Mouse (Mus musculus) heart, postnatal 14 days (tissue): ENCODE data around the gene Fam189b. TPM values are rescaled to one million over a fixed set of nuclear protein-coding genes. Genes with fewer than 3 reads are reported as not detected.

Experiments
- DNase-seq, 2 experiments: peaks; one replicate each; pipeline ENCODE4 v3.0.0; 2021 to 2022
- intact Hi-C: fragments of 180-260 bp; cut with DNase I; formaldehyde crosslinking; loops from one replicate; pipeline ENCODE4 v1.15.1; 2025
- total RNA-seq, 2 experiments: library from RNA; stranded (reverse); gene quantifications; 2 replicates each; pipeline ENCODE4 v1.2.3; 2021

Fam189b gene
- total RNA-seq, 2 experiments from 2014 or later: 7.1 to 7.6 TPM

DNA sequence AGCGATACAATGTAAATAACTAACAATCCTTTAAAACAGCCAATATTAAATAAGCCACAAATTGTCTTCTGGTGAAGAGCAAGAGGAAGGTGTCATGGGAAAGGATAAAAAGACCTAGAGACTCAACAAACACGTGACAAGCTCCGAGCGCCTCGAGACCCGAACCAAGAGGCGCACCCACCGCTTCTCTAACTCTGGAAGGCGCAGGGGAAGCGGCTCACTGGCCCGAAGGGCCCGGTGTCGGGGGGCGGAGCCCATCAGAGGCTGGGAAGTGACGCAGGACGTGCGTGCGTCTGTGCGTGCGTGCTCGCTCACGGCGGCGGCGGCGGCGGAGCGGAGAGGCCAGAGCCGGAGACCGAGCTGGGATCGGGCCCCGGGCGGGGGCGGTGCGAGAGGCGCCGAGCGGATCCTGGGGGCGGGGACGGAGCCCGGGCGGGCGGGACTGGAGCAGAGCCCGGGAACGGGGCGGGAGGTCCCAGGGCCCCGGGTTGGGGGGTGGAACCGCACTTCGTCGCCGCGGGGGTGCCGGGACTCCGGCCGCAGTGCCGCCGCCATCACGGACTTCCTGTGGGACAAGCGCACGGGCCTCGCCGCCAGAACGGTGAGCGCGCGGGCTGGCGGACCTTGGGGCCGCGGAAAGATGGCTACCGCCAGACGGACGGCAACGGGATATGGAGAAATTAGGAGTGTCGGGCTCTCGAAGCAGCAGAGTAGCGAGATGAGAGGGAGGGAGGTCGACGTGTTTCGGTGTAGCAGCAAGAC, 18.3 kb upstream of the Fam189b start, which contains the start of gene Clk2:
Clk2 (plus strand) TSS at position 290 of the 762 bp plus-strand sequence.
- intact Hi-C loops: loop anchor here (2.0 to 5.0 kb wide), 2 partner anchors 50 to 62 kb away; partner anchors contain the start of genes Fdps, Gm43738 and Thbs3

DNA sequence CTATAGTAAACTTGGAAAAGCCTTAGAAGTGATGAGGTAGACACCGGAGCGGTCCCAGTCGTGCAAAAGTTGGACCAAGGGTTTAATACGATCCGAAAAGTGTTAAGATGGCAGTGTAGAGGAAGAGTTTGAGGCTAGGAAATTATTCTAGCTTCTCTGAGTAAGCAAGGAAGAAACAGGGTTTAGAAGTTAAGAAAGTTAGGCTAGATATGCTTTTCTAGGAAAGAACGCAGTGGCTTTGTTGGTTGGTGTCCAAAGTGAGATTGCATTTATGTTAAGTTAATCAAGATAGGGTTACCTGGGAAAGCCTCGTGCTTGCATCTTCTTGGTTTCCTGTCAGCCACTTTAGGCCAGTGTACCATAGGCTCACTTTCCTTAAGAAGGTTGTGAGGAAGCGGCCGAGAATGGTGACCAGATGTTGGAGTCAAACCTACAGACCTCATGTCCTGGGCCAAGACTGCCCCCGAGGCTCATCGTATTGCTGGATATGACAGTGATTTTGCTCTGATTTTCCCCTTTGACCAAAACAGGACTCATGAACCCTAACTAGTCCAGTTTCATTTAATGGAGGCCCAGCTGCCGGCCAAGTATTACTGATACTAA, 17.6 kb upstream of the Fam189b start:
- no peak for DNase-seq
- intact Hi-C loops: loop anchor here (2.0 to 5.0 kb wide), 2 partner anchors 49 to 63 kb away; partner anchors contain the start of genes Fdps, Gm43738 and Thbs3

More for the DNA sequence above, 18.3 kb upstream of the Fam189b start, which contains the start of gene Clk2:
- DNase-seq: peak; percentile 95 to 97

DNA sequence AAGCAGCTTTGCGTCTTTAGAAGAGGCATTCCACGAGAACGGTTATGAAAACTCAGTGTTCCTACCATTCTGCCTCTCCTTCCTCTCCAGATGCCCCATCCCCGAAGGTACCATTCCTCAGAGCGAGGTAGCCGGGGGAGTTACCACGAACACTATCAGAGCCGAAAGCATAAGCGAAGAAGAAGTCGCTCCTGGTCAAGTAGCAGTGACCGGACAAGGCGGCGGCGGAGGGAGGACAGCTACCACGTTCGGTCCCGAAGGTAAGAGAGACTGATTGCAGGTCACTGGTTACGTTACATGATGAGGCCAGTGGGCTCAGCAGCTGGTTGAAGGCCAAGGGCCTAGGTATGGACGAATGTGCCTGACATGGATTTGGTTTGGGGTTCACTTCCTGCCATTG, 16.0 kb upstream of the Fam189b start:
- intact Hi-C loops: loop anchor here (5.0 kb wide), 1 partner anchor 65 kb away; the partner anchor contains the start of genes Fdps and Gm43738
- DNase-seq: no peak

DNA sequence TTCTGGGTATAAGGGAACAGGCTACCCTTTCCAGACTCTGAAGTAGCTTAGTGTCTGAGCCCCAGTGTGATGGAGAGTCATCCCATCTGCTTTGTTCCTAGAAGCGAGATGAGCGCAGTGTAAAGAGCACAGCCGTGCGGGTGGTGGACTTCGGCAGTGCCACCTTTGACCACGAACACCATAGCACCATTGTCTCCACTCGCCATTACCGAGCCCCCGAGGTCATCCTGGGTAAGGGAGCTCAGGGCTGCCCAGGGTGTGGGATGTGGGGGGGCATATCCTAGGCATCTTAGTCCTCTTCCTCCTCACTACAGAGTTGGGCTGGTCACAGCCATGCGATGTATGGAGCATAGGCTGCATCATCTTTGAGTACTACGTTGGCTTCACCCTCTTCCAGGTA, 8.1 kb upstream of the Fam189b start:
- intact Hi-C loops: no loop called here
- DNase-seq: no peak

DNA sequence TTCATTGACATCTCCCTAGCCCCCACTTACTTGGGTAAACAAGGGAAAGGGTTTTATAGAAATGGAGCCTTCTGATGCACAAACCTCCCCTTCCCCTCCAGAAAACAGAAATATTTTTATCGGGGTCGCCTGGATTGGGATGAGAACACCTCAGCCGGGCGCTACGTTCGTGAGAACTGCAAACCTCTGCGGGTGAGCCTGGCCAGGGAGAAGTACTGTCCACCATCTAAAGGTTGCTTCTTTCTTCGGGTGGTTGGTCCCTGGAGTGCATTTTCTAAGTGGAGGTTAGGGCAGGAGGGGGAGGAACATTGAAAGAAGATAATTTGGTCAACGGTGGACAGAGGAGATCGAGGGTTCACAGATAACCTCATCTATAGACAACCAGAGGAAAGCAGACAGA, 7.4 kb upstream of the Fam189b start:
- no peak for DNase-seq
- intact Hi-C loops: no loop called here

DNA sequence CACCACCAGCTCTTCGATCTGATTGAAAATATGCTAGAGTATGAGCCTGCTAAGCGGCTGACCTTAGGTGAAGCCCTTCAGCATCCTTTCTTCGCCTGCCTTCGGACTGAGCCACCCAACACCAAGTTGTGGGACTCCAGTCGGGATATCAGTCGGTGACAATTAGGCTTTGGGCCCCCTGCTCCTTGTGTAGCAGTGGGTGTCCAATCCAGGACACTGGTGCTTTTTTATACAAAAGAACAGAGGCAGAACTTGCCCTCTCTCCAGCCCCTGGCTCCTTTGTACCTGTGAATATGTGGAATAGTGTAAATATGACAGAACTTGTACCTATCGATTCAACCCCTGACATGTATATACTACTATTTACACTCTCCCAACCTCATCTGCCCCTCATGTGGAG, 6.5 kb upstream of the Fam189b start:
- intact Hi-C loops: no loop called here
- no peak for DNase-seq

DNA sequence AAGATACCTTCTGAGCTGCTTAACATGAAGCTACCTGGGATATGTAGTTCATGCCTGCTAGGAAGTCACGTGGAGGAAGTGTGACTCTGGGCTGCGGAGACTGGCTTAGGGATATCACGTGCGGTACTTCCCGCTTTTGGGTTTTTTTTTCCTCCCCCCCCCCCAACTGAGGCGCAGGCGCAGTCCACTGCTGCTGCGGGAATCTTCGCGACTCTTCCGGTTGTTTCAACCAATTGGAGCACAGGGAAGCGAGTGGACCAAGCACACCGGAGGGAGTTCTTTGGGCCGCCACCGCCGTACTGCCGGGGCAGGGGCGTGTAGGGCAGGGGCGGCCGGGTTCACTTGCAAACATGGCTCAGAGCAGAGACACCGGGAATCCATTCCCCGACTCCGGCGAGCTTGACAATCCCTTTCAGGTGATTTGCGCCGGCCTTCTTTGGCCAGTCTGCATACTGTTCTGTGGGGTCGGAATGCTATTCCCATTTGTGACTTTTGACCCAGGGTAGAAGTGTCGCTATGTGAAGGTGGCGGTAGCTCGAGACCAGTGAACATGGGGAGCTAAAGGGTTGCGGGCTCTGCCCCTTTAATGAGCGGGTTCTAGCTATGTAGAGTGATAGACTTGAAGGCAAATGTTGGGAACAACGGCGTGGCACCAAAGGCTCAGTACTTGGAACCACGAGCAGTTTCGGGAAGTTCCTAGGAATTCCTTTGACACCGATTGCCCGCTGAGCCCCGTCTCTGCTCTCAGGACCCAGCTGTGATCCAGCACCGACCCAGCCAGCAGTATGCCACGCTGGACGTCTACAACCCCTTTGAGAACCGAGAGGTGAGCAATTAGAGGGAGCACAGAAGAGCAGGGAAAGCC, 5.5 kb upstream of the Fam189b start, which contains the start of gene Scamp3:
Scamp3 (plus strand) TSS at position 232 of the 865 bp plus-strand sequence.
- intact Hi-C loops: no loop called here
- DNase-seq: peak; percentile 83 to 84

DNA sequence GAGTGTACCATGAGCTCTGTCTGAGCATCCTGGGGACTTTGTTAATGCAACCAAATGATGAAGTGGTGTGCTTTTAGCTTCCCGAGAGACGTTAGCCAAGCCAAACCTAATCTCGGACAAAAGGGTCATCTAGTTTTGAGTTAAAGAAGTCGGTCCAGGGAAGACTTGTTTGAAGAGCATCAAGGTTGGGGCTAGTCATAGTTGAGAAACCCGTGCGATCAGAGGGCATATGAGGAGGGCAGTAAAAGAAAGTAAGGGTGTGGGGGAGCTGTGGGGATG, 4.9 kb upstream of the Fam189b start:
- no peak for DNase-seq
- intact Hi-C loops: no loop called here

DNA sequence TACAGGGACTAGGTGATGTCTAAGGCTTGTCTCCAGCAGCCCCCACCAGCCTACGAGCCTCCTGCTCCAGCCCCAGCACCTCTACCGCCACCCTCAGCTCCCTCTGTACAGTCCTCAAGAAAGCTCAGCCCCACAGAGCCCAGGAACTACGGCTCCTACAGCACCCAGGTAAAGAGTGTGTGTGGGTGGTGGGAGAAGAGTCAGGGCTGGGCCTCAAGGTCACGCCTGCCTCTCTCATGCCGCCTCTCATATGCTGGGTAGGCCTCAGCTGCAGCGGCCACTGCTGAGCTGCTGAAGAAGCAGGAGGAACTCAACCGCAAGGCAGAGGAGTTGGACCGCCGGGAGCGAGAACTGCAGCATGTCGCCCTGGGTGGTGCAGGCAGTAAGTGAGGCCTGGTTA, 3.9 kb upstream of the Fam189b start:
- intact Hi-C loops: no loop called here
- no peak for DNase-seq

DNA sequence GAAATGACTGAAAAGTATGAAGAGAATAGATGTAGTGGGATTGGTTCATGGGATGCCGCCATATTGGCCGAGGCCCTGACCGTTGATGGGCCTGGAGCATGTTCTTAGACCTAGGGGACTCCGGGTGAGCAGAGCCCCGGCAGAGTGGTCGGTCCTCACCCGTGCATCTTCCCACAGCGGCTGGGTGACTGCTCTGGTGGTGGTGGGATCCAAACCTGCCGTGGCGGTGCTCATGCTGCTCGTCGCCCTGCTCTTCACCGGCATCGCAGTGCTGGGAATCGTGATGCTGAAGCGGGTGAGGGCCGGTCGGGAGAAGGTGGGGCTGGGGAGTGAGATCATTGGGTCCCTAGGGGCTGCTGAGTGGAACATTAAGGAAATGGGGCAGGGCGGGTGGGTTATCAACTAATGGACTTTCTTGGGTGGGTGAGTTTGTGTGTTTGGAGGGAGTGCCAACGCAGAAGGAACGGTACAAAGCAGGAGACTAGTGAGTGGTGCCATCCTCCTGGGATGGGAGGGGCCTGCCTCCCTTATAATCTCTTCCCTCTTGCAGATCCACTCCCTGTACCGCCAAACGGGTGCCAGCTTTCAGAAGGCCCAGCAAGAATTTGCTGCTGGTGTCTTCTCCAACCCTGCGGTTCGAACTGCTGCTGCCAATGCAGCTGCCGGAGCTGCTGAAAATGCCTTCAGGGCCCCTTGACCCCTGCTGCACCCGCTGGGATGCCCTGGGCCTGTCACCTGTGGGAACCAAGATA, 1.0 kb upstream of the Fam189b start:
- intact Hi-C loops: no loop called here
- no peak for DNase-seq

DNA sequence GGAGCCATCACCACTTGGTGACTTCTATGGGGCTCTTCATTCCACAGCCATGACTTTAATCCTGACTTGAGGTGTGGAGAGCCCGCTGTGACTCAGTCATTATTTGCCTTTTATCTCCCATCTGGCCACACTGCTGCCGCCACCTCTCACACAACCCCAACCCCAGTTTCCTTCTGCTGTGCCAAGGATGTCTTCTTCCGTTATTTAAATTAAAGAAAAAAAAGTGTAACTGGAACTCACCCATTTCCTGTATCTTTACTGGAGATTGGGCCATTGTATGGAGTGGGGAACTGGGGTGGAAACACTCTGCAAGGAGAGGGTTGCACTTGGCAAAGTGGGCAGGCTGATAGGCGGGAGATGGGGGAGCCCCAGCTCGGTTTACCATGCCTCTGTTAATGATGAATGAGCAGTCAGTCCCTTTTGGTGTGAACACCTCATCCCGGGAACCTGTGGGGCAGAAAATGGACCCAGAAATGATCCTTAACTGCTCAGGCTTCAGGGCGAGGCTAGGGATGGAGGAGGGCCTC, 349 bp upstream of the Fam189b start:
- no peak for DNase-seq
- intact Hi-C loops: no loop called here

DNA sequence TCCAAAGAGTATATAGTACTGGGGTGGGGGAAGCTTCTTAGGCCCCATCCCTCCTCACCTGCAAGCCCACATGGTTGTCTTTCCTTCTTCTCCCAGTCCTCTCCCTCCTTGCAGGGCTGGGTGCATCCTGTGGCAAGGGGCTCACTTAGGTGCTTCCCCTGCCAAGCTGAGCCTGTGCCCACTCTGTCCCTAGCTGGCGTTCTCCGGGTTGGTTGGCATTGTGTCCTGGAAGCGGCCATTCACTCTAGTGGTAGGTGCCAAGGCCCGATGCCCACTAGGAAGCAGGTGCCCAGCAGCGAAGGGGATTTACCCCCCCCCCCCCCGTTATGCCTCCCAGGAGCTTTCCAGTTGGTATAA, 994 bp downstream of the Fam189b start:
- intact Hi-C loops: no loop called here
- no peak for DNase-seq

DNA sequence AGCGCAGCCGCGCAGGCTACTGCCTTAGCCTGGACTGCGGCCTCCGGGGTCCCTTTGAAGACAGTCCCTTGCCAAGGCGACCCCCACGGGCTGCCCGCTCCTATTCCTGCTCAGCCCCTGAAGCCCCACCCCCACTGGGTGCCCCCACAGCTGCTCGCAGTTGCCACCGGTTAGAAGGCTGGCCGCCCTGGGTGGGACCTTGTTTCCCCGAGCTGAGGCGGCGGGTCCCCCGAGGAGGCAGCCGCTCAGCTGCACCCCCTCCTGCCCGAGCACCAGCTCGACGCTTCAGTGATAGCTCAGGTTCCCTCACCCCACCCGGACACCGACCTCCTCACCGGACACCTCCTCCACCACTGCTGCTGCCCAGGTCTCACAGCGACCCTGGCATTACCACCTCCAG, 4.3 kb downstream of the Fam189b start:
- intact Hi-C loops: no loop called here
- DNase-seq: no peak

DNA sequence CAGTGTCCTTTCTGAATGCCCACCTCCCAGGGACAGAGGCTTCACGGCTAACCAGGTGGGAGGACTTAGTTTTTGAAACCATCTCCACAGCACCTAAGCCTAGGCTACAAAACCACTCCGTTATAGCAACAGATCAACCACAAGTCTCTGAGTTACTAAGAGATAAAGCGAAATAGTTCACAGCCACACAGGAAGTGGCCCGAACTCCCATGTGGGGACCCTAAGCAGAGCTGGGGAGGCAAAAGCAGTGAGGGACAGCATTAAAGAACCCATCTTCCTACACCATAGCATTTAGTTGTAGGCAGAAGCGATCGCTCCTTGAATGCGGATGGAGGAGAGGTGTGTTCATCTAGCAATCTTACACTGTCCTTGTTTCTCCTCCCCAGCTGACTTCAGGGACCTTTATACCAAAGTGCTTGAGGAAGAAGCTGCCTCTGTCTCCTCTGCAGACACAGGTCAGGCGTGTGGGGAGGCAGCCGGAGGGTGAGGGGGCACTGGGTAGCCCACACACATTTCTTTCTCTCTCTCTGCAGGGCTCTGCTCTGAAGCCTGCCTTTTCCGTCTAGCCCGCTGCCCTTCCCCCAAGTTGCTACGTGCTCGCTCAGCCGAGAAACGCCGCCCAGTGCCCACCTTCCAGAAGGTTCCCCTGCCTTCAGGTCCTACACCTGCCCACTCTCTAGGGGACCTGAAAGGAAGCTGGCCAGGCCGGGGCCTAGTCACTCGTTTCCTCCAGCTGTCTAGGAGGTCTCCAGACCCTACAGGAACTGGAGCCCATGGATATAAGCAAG, 4.9 kb downstream of the Fam189b start:
- no peak for DNase-seq
- intact Hi-C loops: no loop called here

DNA sequence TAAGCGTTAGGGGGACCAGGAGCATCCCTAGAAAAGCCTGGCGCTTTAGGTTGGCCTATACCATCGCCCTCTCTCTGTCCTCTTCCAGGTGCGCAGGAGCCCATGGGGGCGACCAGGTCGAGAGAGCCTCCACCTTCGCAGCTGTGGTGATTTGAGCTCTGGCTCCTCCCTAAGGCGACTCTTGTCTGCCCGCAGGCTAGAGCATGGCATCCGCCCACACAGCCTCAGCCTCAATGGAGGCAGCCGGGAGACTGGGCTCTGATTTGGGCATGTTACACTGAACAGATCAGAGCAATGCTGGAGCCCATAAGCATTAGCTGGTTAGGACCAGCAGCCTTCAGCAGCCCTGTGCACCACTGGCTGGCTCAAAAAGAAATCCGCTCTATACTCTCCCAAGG, 5.5 kb downstream of the Fam189b start:
- intact Hi-C loops: no loop called here

DNA sequence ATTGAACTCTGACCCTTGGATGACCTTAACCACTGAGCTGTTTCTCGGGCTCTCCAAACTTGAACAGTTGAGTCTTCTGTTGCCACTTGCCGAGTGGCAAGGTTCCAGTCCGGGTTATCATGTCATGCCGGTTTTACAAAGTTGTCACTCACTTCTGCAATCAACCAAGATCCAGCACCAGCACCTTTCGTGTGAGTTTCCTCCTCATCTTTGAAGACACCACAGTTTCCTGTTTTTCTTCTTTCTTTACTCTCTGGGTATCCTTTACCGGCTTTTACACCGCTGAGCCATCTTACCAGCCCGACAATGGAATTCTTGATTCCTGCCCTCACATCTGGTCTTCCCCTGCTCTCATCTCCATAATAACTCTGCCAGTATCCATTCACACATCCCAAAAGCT, 7.5 kb downstream of the Fam189b start:
- no peak for DNase-seq

More for the DNA sequence above, 5.5 kb downstream of the Fam189b start:
- DNase-seq: no peak

DNA sequence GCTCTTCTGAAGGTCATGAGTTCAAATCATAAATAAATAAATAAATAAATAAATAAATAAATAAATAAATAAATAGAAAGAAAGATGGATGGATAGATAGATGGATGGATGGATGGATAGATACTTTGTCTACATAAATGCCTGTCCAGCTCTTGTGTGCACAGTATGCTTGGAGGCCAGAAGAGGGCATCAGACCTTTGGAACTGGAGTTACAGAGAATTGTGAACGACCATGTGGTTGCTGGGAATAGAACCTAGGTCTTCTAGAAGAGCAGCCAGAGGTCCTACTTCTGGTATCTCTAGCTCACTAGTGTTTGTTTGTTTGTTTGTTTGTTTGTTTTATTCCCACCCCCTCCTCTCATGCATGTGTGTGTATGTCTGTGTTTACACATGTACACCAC, 10.4 kb downstream of the Fam189b start:
- intact Hi-C loops: no loop called here
- no peak for DNase-seq

More for the DNA sequence above, 7.5 kb downstream of the Fam189b start:
- intact Hi-C loops: no loop called here

DNA sequence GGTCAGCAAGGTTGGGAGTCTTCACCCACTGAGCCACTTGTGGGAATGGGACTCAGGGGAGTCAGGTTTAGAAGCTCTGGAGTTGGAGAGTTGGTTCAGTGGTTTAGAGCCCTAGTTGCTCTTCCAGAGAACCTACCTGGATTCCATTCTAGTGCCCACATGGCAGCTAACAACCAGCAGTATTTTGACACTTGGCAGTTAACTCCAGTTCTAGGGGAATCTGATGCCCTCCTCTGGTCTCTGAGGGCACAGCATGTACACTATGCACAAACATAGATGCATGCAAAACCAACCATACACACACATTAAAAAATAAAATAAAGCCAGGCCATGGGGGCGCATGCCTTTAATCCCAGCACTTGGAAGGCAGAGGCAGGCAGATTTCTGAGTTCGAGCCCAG, 10.9 kb downstream of the Fam189b start:
- DNase-seq: no peak
- intact Hi-C loops: no loop called here
